Mouse (Mus musculus) mouse embryonic stem cell (cell line): Measurements from ENCODE around the gene Gm45208.
"Not testable (repeated sequence)": the region's sequence is repeated elsewhere in the genome, so short reads cannot be mapped to it uniquely, and the experiment has no call there.

Source experiments
- in situ Hi-C, 2 experiments: fragments of 300-500 bp; cut with MboI; formaldehyde crosslinking; loops; 1 replicate in 1 of 2; 3 replicates in 1 of 2; pipeline ENCODE4 v1.14.3; 2019 to 2020; ENCODE audit warnings: low sequenced_read_pairs in 2 of 2, low pct_unique_long_range_greater_than_20kb in 1 of 2, mixed read lengths in 1 of 2; ENCODE audit not compliant: unreplicated experiment in 1 of 2

The Gm45208 gene

DNA sequence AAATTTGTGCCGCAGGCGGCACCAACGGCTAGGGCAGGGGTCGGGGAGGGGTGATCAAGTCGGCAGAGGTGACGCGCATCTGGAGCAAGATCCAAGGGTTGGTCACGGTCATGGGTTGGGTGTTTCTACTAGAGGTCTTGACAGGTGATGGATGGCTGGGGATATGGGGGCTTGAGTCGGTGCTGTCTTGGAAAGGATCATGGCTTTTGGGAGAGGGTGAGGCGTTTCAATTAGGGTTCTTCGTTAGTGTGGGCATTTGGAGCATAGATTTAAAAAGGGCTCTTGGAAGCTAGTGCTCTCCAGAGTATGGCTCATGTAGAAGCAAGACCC lies 202 bp downstream of the Gm45208 start:
- in situ Hi-C loops, result loop anchor here in 1 of 2 experiments (25.0 kb wide), 1 partner anchor 260 kb away; no protein-coding TSS in a partner anchor

DNA sequence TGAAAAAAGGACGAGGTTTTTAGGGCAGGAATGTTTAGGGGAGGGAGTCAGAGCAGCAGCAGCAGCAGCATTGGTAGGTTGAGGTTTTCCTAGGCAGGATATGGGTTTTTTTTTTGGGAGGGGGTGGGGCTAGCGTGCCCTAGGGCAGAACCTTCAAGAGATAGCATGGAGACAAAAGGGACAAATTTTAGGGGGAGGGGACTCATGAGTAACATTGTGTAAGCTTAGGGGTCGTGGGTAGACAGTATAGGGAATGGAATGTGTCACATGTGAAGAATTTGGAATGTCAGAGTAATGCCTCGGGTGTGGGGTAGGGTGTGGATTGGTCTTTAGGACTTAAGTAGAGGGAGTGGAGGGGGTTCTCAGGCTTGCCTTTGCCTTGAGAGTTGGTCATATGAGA lies 646 bp downstream of the Gm45208 start:
- in situ Hi-C loops, result loop anchor here in 1 of 2 experiments (25.0 kb wide), 1 partner anchor 260 kb away; no protein-coding TSS in a partner anchor

DNA sequence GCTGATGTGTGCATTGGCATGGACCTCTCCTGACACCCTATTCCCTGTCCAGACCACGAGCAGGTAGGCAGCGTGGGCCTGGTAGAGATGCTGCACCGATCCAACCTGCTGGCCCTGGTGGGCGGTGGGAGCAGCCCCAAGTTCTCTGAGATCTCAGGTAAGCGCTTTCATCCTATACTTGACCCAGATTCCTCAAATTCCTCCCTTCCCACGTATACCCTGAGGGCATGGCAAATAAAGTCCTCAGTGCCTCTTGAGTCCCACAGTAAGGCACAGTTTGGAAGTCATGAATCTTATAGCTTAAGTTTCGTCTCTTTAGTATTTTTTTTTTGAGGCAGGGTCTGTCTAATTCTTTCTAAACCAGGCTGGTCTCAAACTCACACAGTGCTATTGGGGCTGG lies 2.1 kb downstream of the Gm45208 start:
- in situ Hi-C loops, result loop anchor here in 1 of 2 experiments (25.0 kb wide), 1 partner anchor 262 kb away; no protein-coding TSS in a partner anchor

DNA sequence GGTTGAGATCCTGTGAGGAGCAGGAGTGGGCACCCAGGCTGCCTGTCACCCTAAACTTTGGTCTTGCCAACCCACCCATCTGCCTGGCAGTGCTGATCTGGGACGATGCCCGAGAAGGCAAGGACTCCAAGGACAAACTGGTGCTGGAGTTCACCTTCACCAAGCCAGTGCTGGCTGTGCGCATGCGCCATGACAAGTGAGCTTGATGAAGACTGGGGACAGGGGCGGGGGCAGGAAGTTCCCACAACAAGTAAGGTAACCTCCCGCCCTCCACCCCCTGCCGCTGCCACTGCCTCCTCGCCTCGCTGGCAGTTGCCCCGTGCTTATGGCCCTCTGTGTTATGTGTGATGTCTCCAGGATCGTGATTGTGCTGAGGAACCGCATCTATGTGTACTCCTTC lies 3.8 kb downstream of the Gm45208 start:
- in situ Hi-C loops, result no loop called here

DNA sequence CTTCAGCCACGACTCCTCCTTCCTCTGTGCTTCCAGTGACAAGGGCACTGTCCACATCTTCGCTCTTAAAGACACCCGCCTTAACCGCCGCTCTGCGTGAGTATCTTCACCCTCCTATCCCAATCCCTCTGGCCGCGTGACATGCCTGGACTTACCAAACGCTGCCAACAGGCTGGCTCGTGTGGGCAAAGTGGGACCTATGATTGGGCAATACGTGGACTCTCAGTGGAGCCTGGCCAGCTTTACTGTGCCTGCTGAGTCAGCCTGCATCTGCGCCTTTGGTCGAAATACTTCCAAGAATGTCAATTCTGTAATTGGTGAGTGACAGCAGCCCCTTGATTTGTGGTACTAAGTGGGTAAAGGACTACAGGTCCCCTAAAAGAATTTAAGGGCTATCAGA lies 5.1 kb downstream of the Gm45208 start:
- in situ Hi-C loops, result no loop called here

DNA sequence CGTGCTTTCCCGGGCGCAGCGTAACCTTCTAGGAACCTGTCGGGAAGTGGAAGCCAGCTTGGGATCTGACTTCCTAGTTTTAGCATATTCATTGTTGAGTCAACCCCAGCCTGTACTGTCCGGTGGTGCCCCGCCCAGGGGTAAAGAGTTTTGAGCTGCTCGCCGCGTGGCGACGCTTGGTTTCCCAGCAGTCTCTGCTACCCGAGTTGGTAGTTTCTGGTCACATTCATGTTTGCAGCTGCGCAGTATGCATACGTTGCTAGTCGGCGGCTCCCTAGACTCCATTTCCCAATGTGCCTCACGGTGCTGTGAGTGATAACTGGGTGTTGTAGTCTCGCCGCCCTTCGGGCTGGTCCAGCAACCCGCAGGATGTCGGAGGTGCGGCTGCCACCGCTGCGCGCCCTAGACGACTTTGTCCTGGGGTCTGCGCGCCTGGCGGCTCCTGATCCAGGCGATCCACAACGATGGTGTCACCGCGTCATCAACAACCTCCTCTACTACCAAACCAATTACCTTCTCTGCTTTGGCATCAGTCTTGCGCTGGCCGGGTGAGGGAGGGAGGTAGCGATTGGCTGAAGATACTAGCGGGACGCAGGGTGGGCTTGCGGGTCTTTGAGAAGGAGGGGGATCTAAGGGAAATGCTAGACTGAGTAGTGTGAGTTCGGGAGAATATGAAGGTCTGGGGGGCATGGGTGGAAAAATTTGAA lies 6.3 kb downstream of the Gm45208 start, which contains the start of gene Praf2:
TSS of gene Praf2 (plus strand) at position 225 of the 707 bp plus-strand sequence.
- in situ Hi-C loops, result no loop called here

DNA sequence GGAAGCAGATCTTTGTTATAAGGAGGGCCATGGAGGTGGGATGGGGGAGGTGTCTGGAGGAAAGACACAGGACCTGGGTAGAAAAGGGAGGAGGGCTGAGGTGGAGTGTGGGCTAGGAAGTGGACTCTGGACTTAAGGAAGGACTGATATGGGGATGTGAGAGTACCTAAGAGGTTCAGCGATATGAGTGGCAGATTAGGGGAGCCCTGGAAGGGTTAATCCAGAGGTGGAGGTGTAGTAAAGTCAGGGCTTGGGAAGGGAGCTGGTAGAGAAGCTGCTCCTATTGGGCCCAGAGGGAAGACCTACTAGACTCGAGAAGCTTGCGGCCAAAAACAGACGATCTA lies 6.8 kb downstream of the Gm45208 start:
- in situ Hi-C loops, result no loop called here

DNA sequence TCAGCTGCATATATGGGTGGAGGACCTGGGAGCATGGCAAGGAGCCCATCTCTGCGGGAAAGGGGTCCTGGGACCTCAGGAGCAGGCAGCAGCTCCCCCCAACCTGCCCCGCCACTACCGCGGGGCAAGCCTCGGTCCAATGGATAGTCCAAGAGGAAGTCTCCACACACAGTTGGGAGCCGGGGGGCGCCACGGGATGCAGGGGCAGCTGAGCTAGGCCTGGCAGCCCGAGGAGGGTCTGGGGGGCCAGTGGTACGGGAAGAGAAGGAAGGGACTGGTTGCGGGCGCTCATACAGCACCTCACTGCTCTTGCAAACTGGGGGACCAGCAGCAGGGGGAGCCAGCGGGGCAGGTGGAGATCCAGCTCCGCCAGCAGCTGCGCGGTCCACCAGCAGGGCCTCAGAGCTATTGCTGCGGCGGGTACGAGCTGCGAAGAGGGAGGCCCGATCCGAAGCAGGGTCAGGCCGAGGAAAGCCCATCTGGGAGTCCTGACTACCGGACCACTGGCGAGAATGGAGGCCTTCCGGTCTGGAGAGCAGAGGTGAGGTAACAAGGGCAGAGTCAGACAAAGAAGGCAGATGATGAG lies 11.6 kb downstream of the Gm45208 start:
- in situ Hi-C loops, result no loop called here

DNA sequence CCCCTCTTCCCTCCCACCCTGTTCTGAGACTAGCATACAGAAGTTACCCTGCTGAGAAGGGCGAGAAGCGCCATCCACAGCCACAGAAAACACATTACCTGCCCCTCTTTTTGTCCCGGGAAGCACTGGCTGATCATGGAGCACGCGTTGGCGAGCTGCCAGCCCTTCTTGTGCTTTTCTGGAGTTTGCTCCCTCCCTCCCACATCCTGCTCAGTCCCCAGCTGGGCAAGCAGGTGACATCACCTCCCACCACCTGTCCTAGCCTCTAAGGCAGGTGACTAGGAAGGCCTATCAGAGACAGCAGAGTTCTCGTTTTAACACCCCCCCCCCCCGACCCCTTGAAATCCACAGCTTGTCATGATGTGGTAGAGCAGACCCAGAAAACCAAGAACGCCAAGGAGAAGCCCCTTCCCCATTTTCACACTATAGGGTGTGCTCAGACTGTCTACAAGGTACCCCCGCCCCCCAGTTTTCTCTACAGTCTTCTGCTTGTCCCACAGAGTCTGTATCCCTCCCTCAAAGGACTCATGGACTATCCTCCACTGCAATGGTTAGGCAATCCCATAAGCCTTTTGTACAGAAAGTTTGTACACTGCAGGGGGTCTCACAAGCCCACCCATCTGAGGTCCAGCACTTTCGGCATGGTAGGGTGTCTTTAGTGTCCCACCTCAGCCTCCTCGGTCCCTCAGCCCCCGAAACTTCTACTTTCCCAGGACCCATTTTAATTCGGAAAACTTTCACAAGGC lies 17.5 kb downstream of the Gm45208 start:
- in situ Hi-C loops, result loop anchor here in 1 of 2 experiments (10.0 kb wide), 1 partner anchor 55 kb away; no protein-coding TSS in a partner anchor

DNA sequence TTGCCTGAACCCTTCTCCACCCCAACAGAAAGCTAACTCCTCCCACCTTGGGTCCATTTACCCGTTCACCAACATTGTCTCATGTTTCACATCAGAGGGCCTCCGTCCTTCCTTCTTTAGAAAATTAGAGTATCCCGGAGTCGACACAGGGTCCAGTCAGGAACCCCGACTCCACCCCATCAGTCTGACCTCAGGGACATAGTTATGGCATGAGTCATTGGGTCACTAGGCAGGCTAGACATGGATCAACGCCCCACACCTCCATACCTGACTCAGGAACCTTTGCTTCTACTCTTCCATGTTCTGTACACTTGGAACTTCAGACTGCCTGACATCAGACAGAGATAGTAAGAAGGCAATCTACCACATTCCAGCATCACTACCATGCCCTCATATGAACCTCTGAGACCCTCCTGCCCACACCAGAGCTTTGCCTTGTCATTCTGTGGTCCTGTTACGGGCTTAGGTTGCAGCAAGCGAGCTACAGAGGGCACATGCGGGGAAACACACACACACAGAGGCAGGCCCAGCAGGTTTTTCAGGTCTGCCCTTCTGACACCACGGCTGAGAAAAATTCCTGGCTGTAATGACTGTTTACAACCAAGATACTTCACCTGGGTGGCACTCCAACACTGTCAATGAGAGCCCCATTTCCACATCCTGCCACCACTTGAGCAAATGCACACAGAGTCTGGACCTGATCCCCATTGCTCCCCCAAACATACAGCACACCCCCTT lies 18.2 kb downstream of the Gm45208 start:
- in situ Hi-C loops, result loop anchor here in 1 of 2 experiments (10.0 kb wide), 1 partner anchor 55 kb away; no protein-coding TSS in a partner anchor

DNA sequence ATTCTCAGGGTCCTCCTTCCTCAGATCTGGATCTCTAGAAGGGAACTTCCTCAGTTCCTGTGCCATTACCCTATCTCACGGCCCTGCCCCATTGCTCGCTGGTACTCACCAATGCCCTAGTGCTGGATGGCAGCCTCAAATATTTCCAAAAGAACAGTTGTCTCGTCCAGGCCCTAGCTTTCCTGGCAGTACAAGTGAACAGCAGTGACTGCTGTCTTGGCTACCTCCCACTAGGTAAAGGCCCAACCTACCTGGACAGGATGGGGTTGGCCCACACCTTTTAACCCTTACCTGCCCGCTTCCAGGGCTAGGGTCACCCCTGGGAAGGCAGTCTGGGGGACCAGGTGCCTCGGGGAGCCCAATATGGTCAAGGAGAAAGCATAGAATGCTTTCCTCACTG lies 19.1 kb downstream of the Gm45208 start:
- in situ Hi-C loops, result loop anchor here in 1 of 2 experiments (10.0 kb wide), 1 partner anchor 54 kb away; no protein-coding TSS in a partner anchor

DNA sequence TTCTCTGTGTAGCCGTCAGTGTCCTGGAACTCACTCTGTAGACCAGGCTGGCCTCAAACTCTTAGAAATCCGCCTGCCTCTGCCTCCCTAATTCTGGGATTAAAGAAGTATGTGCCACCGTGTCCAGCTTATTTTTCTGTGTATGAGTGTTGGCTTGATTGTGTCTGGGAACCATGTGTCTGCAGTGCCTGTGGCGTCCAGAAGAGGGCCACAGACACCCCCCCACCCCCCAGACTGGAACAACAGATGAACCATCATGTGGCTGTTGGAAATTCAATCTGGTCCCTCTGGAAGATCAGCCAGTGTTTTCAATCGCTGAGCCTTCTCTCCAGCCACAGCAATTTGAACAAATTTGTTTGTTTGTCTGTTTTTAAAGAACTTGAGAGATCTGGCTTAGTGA lies 21.4 kb downstream of the Gm45208 start:
- in situ Hi-C loops, result loop anchor here in 1 of 2 experiments (10.0 kb wide), 1 partner anchor 51 kb away; no protein-coding TSS in a partner anchor

DNA sequence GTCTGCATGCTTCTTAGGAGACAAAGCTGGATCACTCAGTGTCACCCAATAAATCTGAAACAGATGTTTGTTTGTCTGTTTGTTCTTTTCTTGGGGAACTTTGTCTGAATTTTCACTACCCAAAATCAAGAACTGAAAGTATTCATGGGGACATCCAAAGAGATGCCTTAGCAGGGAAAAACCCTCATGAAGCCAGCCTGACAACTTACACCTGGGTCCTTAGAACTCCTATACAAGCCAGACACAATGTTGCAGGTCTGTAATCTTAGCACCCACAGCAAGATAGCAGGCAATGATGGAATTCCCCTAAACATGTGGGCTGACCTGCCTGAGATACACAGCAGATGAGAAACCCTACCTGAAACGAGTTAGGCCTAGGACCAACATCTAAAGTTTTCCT lies 22.9 kb downstream of the Gm45208 start:
- in situ Hi-C loops, result loop anchor here in 1 of 2 experiments (10.0 kb wide), 1 partner anchor 50 kb away; no protein-coding TSS in a partner anchor

DNA sequence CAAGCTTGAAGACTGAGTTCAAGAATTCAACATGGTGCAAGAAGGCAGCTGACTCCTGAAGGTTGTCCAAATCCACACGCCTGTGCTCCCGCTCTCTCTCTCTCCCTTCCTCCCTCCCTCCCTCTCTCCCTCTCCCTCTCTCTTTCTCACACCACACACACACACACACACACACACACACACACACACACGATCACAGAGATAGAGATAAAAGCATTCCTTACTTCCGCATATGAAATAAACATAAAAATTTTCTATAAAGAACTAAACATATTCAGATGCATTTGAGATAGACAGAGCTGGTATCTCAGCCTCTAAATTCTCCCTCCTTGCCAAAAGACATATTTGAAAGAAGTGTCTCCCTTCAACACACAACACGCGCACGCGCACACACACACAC lies 23.4 kb downstream of the Gm45208 start:
- in situ Hi-C loops, result loop anchor here in 1 of 2 experiments (10.0 kb wide), 1 partner anchor 49 kb away; no protein-coding TSS in a partner anchor

DNA sequence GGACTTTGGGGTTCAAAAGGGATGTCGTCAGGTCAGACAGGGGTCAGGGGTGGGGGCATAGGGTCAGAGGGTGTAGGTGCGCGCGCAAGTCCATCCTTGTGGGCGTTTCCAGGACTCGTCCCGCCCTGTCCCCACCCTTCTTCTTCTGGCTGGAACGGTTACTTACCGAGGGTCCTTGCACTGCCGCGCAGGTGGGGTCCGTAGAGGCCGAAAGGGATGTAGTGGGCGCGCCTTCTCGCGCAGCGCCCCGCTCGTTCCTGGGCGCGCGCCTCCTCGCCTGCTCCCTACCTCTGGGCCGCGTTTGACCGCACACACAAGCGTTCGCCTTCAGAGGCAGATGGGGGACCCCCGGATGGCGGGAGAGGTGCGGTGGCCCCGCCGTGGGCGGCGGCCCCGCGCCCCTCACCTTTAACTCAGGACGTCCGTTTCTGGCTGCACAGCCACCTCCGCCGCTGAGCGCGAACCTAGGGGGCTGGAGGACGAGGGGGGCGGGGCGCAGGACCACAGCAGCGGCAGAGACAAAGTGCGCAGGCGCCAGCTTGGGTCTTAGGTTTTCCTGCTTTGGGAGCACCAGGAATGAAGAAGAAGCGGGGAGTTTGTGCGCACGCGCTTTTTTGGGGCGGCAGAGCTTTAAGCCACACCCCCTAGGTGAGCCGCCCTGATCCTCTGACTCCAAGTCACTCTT lies 28.5 kb downstream of the Gm45208 start, which contains the start of gene Ccdc120:
TSS of gene Ccdc120 (minus strand) at position 474 of the 685 bp plus-strand sequence.
- in situ Hi-C loops, result no loop called here

DNA sequence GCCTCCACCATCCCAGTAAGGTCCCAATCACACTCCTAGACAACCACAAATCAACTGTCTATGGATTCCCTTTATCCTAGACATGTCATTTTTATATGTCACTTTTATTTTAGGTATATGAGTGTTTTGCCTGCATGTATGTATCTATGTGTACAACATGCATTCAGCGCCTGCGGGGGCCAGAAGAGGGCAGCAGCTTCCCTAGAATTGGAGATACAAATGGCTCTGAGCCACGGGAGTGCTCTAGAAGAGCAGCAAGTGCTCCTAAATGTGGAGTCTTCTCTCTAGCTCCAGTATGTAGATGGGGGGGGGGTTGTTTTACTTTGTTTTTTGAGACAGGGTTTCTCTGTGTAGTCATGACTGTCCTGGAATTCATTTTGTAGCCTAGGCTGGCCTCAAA lies 31.6 kb downstream of the Gm45208 start:
- in situ Hi-C loops, result not testable (repeated sequence)

DNA sequence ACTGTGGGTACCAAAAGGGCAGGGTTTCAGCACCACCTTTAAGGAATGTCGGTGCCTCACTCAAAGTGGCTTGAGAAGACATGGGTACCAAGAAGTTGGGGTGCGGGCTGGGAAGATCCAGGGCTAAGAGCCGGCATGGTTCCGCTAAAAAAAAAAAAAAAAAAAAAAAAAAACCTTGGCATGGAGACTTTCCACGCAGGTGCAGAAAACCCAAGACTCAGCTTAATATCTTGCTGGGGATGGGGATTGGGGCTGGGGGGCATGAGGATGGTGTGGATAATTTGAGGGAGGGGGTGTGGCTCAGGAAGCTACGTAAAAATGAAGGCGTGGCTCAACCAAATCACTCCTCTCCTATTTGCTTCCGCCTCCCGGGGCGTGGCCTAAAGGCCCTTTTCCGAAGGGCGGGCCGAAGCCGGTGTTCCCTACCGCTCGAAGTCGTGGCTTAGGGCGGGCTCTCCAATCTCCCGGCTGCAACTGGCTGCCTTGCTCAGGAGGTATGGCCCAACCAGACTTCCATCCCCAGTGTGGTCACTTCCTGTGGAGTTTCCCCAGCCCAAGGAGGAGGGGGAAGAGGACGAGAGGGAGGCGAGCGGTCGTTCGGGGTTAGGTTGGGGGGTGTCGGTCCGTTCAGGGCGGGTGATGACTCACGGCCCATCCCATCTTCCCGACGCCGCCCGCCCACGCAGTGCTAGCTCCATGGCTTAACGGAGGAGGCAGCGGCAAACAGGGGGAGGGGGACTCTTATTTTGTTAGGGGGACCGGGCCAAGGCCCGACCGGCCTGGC lies 40.3 kb downstream of the Gm45208 start, which contains the start of gene Tfe3:
TSS of gene Tfe3 (plus strand) at position 424 of the 784 bp plus-strand sequence.
- in situ Hi-C loops, result no loop called here
